In genomic region chr15:102270274-102270960, GRCm38 (mm10) we compare ENCODE assay signal across 9 mouse cellular contexts. TPM values are rescaled to one million over a fixed set of nuclear protein-coding genes. Genes with fewer than 3 reads are reported as not detected.
DNase-seq lines count a peak whose midpoint lies in the region; ATAC-seq and TF ChIP-seq lines count a peak whose summit lies in the region.
"Had no signal": no experiment of that assay in that cellular context is flagged by ENCODE, and none has a peak within 500 bp of the region (broad histone marks: within the 10 kb centered on the region; RNA-seq: fewer than 3 reads in every experiment).

Gm9918 (plus strand) TSS chr15:102270563.

- intact Hi-C loops in heart, adult 2 months (cut with DNase I), result no loop called here

- H3K4me1 ChIP-seq in heart, embryonic 13.5 days, result peaks cover 11% of the 10 kb centered on the region
- H3K4me1 ChIP-seq in heart, adult 2 months (ENCODE audit: control insufficient read depth, insufficient read depth, low read length), result no peaks in the 10 kb centered on the region
- H3K4me1 ChIP-seq in hindbrain, embryonic 15.5 days (replicated peaks), result no peaks in the 10 kb centered on the region; the same call in 1 of the 2 replicates
- H3K4me1 ChIP-seq in midbrain, embryonic 13.5 days (replicated peaks), result peaks cover 9% of the 10 kb centered on the region

- H3K4me3 ChIP-seq in heart, embryonic 13.5 days, result peak within 1 kb of the TSS; percentile 35
- no peak within 1 kb of the TSS for H3K4me3 ChIP-seq in heart, adult 2 months
- H3K4me3 ChIP-seq in hindbrain, embryonic 15.5 days, result no peak within 1 kb of the TSS
- H3K4me3 ChIP-seq in midbrain, embryonic 13.5 days (replicated peaks), result no peak within 1 kb of the TSS; the same call in 1 of the 2 replicates

- no peak for DNase-seq in heart, adult 2 months
- DNase-seq in R1 (ENCODE audit: low read depth, low spot score), result peak; percentile 60
- no peak for DNase-seq in frontal cortex, adult 2 months (ENCODE audit: extremely low spot score in 1 of 2, low spot score in 1 of 2)
- DNase-seq in adrenal gland, postnatal 25 days, result no peak
- DNase-seq in yolk sac, embryonic 10.5 days (ENCODE audit: low spot score), result no peak
- DNase-seq: adrenal gland, postnatal 10 days had no signal

- no peaks in the 10 kb centered on the region for H3K36me3 ChIP-seq in heart, embryonic 13.5 days
- H3K36me3 ChIP-seq in heart, adult 2 months (ENCODE audit: control insufficient read depth, insufficient read depth, low read length), result no peaks in the 10 kb centered on the region
- H3K36me3 ChIP-seq in hindbrain, embryonic 15.5 days, result no peaks in the 10 kb centered on the region
- H3K36me3 ChIP-seq in midbrain, embryonic 13.5 days, result no peaks in the 10 kb centered on the region

- no peak for ATAC-seq in heart, embryonic 13.5 days (ENCODE audit: extremely low read depth, insufficient number of reproducible peaks, low FRiP score, low TSS enrichment)
- no peak for ATAC-seq in hindbrain, embryonic 15.5 days (ENCODE audit: low FRiP score, low read depth)
- no peak for ATAC-seq in midbrain, embryonic 13.5 days

- H3K9ac ChIP-seq in heart, embryonic 13.5 days, result peak within 1 kb of the TSS; percentile 72
- no peak within 1 kb of the TSS for H3K9ac ChIP-seq in heart, adult 2 months (ENCODE audit: low read depth, low read length)
- H3K9ac ChIP-seq in hindbrain, embryonic 15.5 days, result no peak within 1 kb of the TSS
- peak within 1 kb of the TSS; percentile 50; the same call in 1 of the 2 replicates for H3K9ac ChIP-seq in midbrain, embryonic 13.5 days (replicated peaks)

- WGBS in heart, embryonic 13.5 days, result 10% methylated on average over 21 of the region's 21 CpGs
- 38% methylated on average over 21 of the region's 21 CpGs for WGBS in heart, adult 2 months
- 12% methylated on average over 21 of the region's 21 CpGs for WGBS in hindbrain, embryonic 15.5 days
- WGBS in midbrain, embryonic 13.5 days, result 6% methylated on average over 21 of the region's 21 CpGs

- no peaks in the 10 kb centered on the region for H3K79me2 ChIP-seq in heart, adult 2 months (replicated peaks; ENCODE audit: control insufficient read depth, insufficient read depth, low read length)

- peaks cover 29% of the 10 kb centered on the region for H3K27me3 ChIP-seq in heart, embryonic 13.5 days (replicated peaks)
- peaks cover 2% of the 10 kb centered on the region; the same call in 1 of the 2 replicates for H3K27me3 ChIP-seq in heart, adult 2 months (ENCODE audit: control insufficient read depth, insufficient read depth, low read length)
- H3K27me3 ChIP-seq in hindbrain, embryonic 15.5 days, result peaks cover 22% of the 10 kb centered on the region; the same call in 1 of the 2 replicates
- H3K27me3 ChIP-seq in midbrain, embryonic 13.5 days, result peaks cover 23% of the 10 kb centered on the region

- peak within 1 kb of the TSS; percentile 61 for H3K4me2 ChIP-seq in heart, embryonic 13.5 days
- H3K4me2 ChIP-seq in hindbrain, embryonic 15.5 days, result peak within 1 kb of the TSS; percentile 11; the same call in 1 of the 2 replicates
- peak within 1 kb of the TSS; percentile 38 for H3K4me2 ChIP-seq in midbrain, embryonic 13.5 days (replicated peaks)

- no peak for TF ChIP-seq EP300 in heart, adult 2 months (IDR thresholded peaks at IDR 0.05; ENCODE audit: insufficient read depth, low read depth, low read length)

- no peak for TF ChIP-seq POLR2A in heart, adult 2 months (IDR thresholded peaks at IDR 0.05; ENCODE audit: insufficient read depth, low read depth, low read length)

- H3K9me3 ChIP-seq in heart, embryonic 13.5 days, result no peaks in the 10 kb centered on the region
- no peaks in the 10 kb centered on the region for H3K9me3 ChIP-seq in hindbrain, embryonic 15.5 days
- no peaks in the 10 kb centered on the region for H3K9me3 ChIP-seq in midbrain, embryonic 13.5 days

- H3K27ac ChIP-seq in heart, embryonic 13.5 days (replicated peaks), result no peak within 1 kb of the TSS
- no peak within 1 kb of the TSS for H3K27ac ChIP-seq in heart, adult 2 months
- H3K27ac ChIP-seq in hindbrain, embryonic 15.5 days (replicated peaks), result no peak within 1 kb of the TSS
- no peak within 1 kb of the TSS for H3K27ac ChIP-seq in midbrain, embryonic 13.5 days

- TF ChIP-seq CTCF in heart, adult 2 months (IDR thresholded peaks at IDR 0.05), result no peak

RNA-seq across cellular contexts. Expression of gene Gm9918, which starts in this region (rescaled TPM):
- polyA plus RNA-seq in heart, embryonic 13.5 days (2015; fragmentation: Nextera tagmentation; extraction: Ambion mirVana), result not detected in 2 replicates
- not detected for total RNA-seq in heart, adult 2 months (2021)
- 0.06 TPM in 1 of 2 replicates, not detected in the other for polyA plus RNA-seq in heart, adult 2 months (2012; rRNA removed)
- polyA plus RNA-seq in hindbrain, embryonic 15.5 days (2015; fragmentation: Nextera tagmentation; extraction: Ambion mirVana), result 0.06 and 0.07 TPM in 2 replicates
- polyA plus RNA-seq in midbrain, embryonic 13.5 days (2015; fragmentation: Nextera tagmentation; extraction: Ambion mirVana), result 0.07 and 0.12 TPM in 2 replicates
- polyA plus RNA-seq in frontal cortex, adult 2 months (2012; rRNA removed), result 0.08 and 0.15 TPM in 2 replicates
- total RNA-seq in adrenal gland, postnatal 25 days (2021), result 0.15 TPM in 1 of 2 replicates, not detected in the other
- total RNA-seq: adrenal gland, postnatal 10 days had no signal

Comparison
In these comparisons a context has a peak if more than half of its experiments do, and no peak if none do; other contexts are left out.
1. H3K9ac ChIP-seq: peak in heart, embryonic 13.5 days (single experiment) and midbrain, embryonic 13.5 days (single experiment); none in heart, adult 2 months (single experiment) and hindbrain, embryonic 15.5 days (single experiment).
2. H3K4me2 ChIP-seq: peak in every context shown above with its lines; median percentile 61 in heart, embryonic 13.5 days; 38 in midbrain, embryonic 13.5 days; 11 in hindbrain, embryonic 15.5 days.